Mouse (Mus musculus) testis, adult 2 months (tissue): ENCODE measurements around the gene Snrnp40.

Experiments
- CTCF ChIP-seq: fragments of 200-500 bp; IDR thresholded peaks from 2 replicates; pipeline ENCODE4 v1.5.1; 2012; ENCODE audit warnings: low read depth, mild to moderate bottlenecking, inconsistent platforms, low read length, moderate library complexity; ENCODE audit not compliant: control insufficient read depth, insufficient read depth, insufficient replicate concordance
- POLR2A ChIP-seq: fragments of 200-500 bp; IDR thresholded peaks from 2 replicates; pipeline ENCODE4 v1.6.1; 2012; ENCODE audit warnings: low read depth, mild to moderate bottlenecking, inconsistent platforms, low read length, moderate library complexity; ENCODE audit not compliant: control insufficient read depth

GRCm38 (mm10) chr4:130327366-130327765 is 32.6 kb upstream of the Snrnp40 start:
- TF ChIP-seq POLR2A (no peak), CTCF (no peak)
